Mouse (Mus musculus): ENCODE data around the gene Gm4737. TPM values are rescaled to one million over a fixed set of nuclear protein-coding genes. Genes with fewer than 3 reads are reported as not detected.

Gm4737 gene
- polyA plus RNA-seq, 1 experiment from 2014 or later = 3.2 TPM

- no peaks in the 10 kb centered on the region for H3K36me3 ChIP-seq (replicated peaks; ENCODE audit: control insufficient read depth, insufficient read depth, low read depth, low read length)
- ATAC-seq (replicated peaks; ENCODE audit: insufficient number of reproducible peaks, low FRiP score, low TSS enrichment, low read depth) (no peak), DNase-seq (ENCODE audit: low spot score) (no peak)
- no peak overlapping the region for H3K4me2 ChIP-seq (ENCODE audit: low read depth, low read length)
- no peak overlapping the region for H3K9ac ChIP-seq (replicated peaks; ENCODE audit: low read length)
- H3K27ac ChIP-seq (replicated peaks; ENCODE audit: low read depth, low read length) = no peak overlapping the region
- whole genome bisulfite sequencing = 52% methylated on average over 8 of the region's 8 CpGs
- no peak overlapping the region for H3K4me3 ChIP-seq (ENCODE audit: low read depth, low read length)
- H3K27me3 ChIP-seq (ENCODE audit: control insufficient read depth, insufficient read depth, low read length) = no peaks in the 10 kb centered on the region
- H3K4me1 ChIP-seq (ENCODE audit: control insufficient read depth, insufficient read depth, low read length) = no peaks in the 10 kb centered on the region
- no peaks in the 10 kb centered on the region for H3K9me3 ChIP-seq (replicated peaks; ENCODE audit: control insufficient read depth, low read length)
Observed at GRCm38 (mm10) chr16:46109536-46109935, 45.3 kb downstream of the Gm4737 start.

- no peaks in the 10 kb centered on the region for H3K4me1 ChIP-seq (ENCODE audit: control insufficient read depth, insufficient read depth, low read length)
- H3K4me3 ChIP-seq (ENCODE audit: low read depth, low read length) = no peak overlapping the region
- H3K9ac ChIP-seq (replicated peaks; ENCODE audit: low read length) = no peak overlapping the region
- H3K27me3 ChIP-seq (ENCODE audit: control insufficient read depth, insufficient read depth, low read length) = no peaks in the 10 kb centered on the region
- DNase-seq (ENCODE audit: low spot score) (no peak), ATAC-seq (replicated peaks; ENCODE audit: insufficient number of reproducible peaks, low FRiP score, low TSS enrichment, low read depth) (no peak)
- no peak overlapping the region for H3K27ac ChIP-seq (replicated peaks; ENCODE audit: low read depth, low read length)
- H3K4me2 ChIP-seq (ENCODE audit: low read depth, low read length) = no peak overlapping the region
- H3K36me3 ChIP-seq (replicated peaks; ENCODE audit: control insufficient read depth, insufficient read depth, low read depth, low read length) = no peaks in the 10 kb centered on the region
- 76% methylated on average over 4 of the region's 4 CpGs for WGBS
- H3K9me3 ChIP-seq (replicated peaks; ENCODE audit: control insufficient read depth, low read length) = no peaks in the 10 kb centered on the region
Observed at GRCm38 (mm10) chr16:46107431-46107830, 47.4 kb downstream of the Gm4737 start.

- ATAC-seq (replicated peaks; ENCODE audit: insufficient number of reproducible peaks, low FRiP score, low TSS enrichment, low read depth) (no peak), DNase-seq (ENCODE audit: low spot score) (no peak)
- no peak overlapping the region for H3K9ac ChIP-seq (replicated peaks; ENCODE audit: low read length)
- H3K4me3 ChIP-seq (ENCODE audit: low read depth, low read length) = no peak overlapping the region
- no peaks in the 10 kb centered on the region for H3K4me1 ChIP-seq (ENCODE audit: control insufficient read depth, insufficient read depth, low read length)
- WGBS = 83% methylated on average over 9 of the region's 9 CpGs
- no peak overlapping the region for H3K4me2 ChIP-seq (ENCODE audit: low read depth, low read length)
- H3K36me3 ChIP-seq (replicated peaks; ENCODE audit: control insufficient read depth, insufficient read depth, low read depth, low read length) = no peaks in the 10 kb centered on the region
- H3K27me3 ChIP-seq (ENCODE audit: control insufficient read depth, insufficient read depth, low read length) = no peaks in the 10 kb centered on the region
- no peak overlapping the region for H3K27ac ChIP-seq (replicated peaks; ENCODE audit: low read depth, low read length)
- H3K9me3 ChIP-seq (replicated peaks; ENCODE audit: control insufficient read depth, low read length) = no peaks in the 10 kb centered on the region
Observed at GRCm38 (mm10) chr16:46104491-46104890, 50.4 kb downstream of the Gm4737 start.

Other genes starting within 250 kb of the Gm4737 start
- gene Phldb2, start 201.5 kb downstream of the Gm4737 start, polyA plus RNA-seq (2014; fragmentation: Nextera tagmentation; extraction: Ambion mirVana) = 48.9 and 54.6 TPM in 2 replicates
- 1.4 and 1.8 TPM in 2 replicates for gene Plcxd2, start 144.9 kb downstream of the Gm4737 start, polyA plus RNA-seq (2014; fragmentation: Nextera tagmentation; extraction: Ambion mirVana)
- not detected in 2 replicates for gene Cd96, start 34.8 kb downstream of the Gm4737 start, polyA plus RNA-seq (2014; fragmentation: Nextera tagmentation; extraction: Ambion mirVana)

Data from embryonic facial prominence, embryonic 11.5 days (tissue).